Mouse (Mus musculus) kidney, postnatal 25 days (tissue): ENCODE results near the gene Hormad1.
"Not testable (repeated sequence)": the region's sequence is repeated elsewhere in the genome, so short reads cannot be mapped to it uniquely, and the experiment has no call there.

Source experiments
- DNase-seq, 2 experiments: peaks; one replicate each; pipeline ENCODE4 v3.0.0; 2021; ENCODE audit warnings: mixed read lengths in 2 of 2

Hormad1 gene

DNA sequence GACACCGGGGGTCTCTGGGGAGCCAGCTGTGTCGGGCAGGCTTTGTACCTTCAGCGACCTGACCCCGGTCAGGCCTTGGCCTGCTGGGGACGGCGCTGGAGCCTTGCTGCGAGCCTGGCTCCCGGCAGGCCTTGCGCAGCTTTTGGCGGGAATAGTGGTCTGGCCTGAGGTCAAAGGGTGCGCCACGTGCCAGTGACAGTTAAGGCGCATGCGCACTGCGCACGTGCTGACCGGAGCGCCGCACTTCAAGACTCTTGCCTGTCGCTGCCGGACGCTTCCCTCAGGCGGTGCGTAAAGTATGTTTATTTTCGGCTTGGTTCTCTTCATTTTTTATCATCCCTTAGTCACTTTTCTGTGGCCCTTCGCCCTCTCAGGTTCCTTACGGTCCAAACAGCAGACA lies at the start of gene Hormad1:
TSS of gene Hormad1 (plus strand) at position 241 of the 400 bp plus-strand sequence.
- DNase-seq, result no peak

DNA sequence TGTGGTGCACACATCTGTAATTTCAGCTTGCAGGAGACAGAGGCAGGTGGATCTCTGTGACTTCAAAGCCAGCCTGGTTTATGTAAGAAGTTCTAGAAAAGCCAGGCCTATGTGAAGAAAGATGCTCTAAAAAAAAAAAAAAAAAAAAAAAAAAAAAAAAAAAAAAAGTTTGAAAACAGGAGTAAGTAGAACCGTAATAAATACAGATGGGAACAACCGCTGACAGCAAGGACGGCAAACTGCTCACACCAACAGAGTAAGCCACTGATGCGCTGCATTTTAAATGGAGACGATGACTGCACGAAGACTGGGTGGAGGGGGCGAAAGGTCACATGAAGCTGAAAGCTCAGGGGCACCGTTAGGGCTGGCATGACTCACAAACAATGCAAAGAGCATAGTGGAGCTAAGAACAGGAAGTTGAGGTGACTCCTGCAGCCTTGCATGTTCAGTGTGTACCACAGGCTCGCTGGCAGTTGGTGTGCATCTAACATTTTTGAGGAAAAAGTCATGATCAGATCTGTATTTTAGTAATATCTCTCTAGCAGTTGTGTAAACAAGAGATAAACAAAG lies 47.8 kb upstream of the Hormad1 start:
- no peak for DNase-seq

DNA sequence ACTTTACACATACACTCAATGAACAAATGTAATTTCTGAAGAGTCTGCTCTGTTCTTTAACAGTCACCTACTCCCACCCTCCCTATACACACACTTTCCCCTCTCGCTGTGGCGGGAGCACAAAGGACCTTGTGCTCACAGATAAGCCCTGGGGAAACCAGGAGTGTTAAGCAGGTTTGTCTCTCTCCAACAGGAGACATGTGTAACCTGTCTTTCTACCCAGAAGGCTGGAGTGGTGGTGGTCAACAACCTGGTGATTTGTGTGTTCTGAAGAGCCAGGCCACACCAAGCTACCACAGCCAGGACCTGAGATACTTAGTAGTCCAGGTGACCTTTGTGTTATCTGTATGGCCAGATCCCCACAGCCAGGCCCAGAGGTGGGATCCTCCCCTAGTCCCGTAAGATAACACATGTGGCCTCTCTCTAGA lies 42.8 kb upstream of the Hormad1 start:
- DNase-seq, result no peak

DNA sequence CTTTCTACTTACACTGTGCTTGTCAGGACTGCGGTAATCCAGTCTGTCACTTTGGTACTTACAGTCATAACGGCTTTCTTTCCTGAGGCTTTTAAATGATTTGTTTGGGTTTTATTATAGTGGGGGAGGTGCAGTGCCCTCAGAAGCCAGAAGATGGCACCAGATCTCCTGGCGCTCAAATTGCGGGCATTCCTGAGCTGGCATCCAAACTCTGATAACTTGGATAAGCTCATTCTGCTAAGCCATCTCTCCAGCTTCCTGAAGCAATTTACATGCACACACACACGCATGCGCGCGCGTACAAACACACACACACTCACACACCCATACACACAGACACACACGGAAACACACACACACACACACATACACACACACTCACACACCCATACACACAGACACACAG lies 42.0 kb upstream of the Hormad1 start:
- DNase-seq, result peak; percentile 47 to 78

DNA sequence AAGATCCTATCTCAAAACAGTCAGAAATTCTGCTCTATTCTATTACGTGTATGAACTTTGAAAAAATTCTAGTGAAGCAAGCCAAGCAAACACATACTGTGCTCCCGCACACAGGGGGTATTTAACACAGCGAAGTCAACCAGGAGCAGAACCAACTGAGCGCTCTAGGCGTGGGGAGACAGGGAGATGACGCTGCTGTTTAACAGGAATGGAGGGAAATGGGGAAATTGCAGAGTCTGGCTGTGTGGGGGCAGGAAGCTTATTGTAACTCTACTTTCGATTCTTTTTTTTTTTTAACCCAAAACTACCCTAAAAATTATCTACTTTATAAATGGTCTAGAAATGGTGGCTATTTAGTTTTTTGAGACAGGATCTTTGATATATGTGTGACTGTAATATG lies 40.6 kb upstream of the Hormad1 start:
- no peak for DNase-seq

DNA sequence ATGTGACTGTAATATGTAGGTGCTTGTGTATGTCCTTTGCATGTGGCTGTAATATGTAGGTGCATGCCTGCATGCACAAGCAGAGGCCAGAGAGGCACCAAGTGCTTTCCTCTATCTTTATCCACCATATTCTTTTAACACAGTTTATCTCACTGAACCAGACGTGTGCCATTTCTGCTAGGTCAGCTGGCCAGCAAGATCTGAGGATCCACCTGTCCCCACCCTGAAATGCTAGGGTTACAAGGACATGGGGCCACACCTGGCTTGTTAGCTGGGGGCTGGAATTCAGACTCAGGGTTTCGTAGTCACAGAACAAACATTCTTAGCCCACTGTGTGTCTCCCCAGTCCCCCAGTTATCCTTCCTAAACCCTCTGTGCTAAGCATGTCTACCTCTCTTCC lies 40.2 kb upstream of the Hormad1 start:
- no peak for DNase-seq

DNA sequence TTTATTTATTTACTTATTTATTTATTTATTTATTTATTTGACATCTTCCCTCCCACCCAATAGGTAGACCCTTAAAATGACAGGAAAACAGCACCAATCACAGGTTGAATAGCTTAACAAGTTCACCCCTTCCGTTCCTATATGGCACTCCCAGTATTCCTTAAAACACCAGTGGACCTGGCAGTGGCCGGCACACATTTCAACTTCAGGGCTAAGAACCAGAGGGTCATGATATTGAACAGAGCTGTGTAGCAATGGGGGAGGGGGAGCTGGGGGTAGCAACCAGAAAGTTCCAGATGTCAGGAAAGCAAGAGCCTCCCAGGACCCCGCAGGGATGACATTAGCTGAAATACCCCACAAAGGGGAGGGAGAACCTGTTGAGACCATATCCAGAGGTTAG lies 39.4 kb upstream of the Hormad1 start:
- no peak for DNase-seq

DNA sequence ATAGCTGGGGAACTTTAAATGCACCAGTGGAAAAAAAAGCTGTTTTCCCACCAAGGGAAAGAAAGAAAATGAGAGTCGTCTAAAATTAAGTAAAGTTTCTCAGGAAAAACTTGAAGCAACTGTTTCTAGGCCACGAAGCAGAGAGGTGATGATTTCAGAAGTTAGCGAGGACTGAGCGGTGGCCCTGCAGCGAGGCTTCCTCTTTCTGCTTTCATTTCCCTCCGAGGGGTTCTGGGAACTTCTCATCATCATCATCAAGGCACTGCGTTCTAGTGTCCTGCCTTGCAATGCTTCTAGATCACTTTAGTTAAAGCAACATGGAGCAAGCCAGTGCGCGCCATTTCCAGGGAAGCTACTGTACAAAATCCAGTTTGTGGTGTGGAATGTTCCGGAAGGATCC lies 38.3 kb upstream of the Hormad1 start:
- no peak for DNase-seq

DNA sequence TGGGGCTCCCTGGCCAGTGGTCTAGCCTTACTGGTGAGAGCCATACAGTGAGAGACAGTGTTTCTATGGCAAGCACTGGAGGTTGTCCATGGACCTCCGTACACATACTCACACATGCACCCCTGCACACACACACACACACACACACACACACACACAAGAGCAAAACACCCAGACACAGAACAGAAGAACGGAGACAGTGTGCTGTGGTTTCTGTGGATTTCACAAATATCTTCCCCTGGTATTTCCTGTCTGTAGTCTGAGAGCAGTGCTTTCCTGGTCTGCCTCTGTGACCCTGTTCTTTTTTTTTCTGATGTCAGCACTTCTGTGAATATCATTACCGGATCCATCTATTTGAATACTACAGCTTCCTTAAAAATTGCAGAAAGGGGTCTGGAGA lies 35.8 kb upstream of the Hormad1 start:
- no peak for DNase-seq

DNA sequence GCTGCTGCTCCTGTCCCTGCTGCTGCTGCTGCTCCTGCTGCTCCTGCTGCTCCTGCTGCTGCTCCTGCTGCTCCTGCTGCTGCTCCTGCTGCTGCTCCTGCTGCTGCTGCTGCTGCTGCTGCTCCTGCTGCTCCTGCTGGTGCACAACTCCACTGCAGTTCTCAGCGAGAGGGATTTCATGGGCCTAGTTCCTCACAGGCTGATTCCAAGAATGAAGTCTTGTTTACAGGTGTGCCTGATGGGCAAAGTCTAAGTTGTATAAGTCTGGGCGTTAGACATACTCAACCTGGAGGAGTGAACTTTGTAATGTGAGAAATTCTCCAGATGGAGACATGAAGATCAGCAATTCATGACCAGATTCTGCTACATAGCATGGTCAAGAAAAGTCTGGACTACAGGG lies 34.8 kb upstream of the Hormad1 start:
- DNase-seq, result no peak

DNA sequence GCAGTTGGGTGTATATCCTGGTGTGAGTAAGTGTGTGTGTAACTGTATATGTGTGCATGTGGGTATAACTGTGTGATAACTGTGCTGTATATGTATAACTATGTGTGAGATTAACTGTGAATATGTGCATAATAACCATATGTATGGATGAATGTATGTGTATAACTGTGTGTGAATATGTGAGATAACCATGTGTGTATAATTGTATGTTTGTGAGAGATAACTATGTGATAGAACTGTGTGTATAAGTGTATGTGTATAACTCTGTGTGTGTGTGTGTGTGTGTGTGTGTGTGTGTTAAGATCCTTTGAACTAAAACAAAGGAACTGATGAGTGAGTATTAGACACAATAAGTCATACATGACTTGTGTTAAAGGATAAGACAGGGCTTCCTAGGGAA lies 33.4 kb upstream of the Hormad1 start:
- DNase-seq, result no peak

DNA sequence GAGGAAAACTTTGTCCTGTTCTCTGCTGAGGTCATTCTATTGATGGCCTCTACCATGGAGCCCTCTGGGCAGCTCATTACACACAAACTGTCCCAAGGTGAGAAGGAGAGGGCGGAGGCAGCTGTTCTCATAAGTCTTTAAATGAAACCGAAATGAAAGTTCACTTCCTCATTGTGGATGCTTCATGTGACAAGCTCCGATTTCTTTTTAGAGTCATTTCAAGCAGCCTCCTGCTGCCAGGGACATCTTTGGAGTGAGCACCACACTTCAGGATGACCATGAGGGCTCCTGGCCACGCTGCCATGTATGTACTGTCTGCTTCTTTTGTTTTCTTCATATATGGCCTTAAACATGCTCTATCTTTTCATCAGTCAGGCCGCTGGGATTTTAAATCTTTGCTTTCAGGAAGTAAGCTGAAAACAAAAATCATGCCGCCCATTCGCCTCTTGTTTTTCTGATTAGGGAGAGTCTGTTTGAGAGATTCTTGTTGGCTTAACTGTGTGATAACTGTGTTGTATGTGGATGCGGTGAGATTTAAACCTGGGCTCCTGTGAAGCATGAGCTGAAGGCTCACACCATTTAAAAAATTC lies 32.8 kb upstream of the Hormad1 start, which contains the start of gene Ctss:
TSS of gene Ctss (plus strand) at position 165 of the 590 bp plus-strand sequence.
- no peak for DNase-seq

DNA sequence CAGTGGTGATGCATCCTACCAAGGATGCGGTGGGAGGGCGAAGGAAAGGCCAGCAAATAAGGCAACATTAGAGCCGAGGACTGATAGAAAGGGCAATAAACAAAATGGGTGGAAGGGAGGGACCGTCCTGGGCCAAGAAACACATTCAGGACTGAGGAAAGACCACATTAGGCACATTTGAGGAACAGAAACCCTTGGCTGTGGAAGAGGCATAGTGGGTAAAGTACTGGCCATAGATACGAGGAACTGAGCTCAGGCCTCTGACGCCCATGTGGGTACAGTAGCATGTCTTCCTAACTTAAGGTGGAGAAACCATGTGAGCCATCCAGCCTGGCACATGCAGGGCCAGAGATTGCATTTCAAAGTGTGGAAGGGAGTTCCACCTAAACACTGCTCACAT lies 29.7 kb upstream of the Hormad1 start:
- no peak for DNase-seq

DNA sequence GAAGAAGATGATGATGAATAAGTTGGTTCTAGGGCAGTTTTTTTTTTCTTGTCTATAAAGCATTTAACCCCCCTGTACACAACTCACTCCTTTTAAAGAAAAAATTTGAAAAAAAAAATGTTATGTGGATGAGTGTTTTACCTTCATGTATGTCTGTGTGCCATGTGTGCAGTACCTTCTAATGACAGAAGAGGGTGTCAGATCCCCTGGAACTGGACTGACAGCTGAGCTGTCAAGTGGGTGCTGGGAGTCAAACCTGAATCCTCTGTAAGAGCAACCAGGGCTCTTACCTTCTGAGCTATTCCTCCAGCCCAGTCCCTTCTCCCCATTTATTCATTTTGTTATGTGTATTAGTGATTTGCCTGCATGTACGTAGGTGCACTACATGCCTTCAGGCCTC lies 28.5 kb upstream of the Hormad1 start:
- no peak for DNase-seq

DNA sequence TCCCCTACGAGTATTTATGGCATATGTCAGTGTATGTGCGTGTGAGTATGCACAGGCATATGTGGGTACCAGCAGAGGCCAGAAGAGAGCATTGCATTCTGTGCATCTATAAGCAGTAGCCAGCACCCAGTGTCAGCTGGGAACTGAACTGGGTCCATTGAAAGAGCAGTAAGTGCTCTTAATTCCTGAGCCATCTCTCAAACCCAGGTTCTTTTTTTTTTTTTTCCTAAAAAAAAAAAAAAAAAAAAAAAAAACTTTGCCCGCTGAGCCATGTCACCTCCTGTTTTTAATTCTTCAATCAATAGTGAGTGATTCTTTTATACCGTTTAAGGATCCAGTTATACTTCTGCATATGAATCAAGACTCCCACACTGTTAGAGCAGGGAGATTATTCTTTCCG lies 26.1 kb upstream of the Hormad1 start:
- DNase-seq, result no peak

DNA sequence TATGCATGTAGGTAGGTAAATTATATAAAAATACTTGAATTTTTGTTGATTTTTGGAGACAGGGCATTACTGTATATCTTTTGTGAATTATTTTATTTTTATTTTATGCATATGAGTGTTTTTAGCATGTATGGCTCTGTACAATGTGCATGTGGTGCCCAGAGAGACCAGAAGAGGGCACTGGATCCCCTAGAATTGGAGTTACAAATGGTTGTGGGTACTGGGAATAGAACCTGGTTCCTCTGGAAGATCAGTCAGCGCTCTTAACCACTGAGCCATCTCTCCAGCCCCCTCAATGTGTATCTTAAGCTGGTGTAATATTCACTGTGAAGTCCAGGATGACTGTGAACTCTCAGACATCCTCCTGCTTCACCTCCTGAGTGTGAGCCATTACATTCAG lies 24.6 kb upstream of the Hormad1 start:
- DNase-seq, result no peak

DNA sequence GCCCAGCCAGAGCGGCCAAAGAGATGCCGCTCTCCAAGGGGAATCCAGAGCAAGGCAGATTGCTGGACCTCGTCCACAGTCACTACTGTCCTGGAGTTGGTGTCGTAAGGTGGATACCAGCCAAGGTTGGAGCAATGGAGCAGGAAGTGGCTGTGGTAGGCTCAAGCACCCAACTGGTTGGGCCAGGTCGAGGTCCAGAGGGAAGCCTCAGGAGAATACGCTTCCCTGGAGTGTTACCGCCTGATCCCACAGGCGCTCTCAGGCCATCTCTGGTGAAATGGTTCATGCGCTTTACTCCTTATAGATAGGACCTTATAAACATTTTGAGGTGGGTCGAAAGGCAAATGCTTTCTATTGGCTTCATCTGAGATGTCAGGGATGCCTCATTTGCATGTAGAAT lies 20.5 kb upstream of the Hormad1 start:
- no peak for DNase-seq

DNA sequence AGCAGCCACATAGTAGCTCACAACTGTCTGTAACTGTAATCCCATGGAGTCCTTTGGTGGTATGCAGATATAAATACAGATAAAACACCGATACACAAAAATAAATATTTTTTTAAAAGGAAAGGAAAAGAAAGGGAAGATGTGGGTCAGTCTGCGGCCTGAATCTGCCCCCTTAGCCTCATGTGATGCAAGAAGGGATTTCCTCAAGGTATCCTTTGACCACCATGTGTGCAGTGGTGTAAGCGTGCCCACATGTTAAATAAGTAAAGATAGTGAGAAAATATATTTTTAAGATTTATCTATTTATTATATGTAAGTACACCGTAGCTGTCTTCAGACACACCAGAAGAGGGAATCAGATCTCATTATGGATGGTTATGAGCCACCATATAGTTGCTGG lies 19.6 kb upstream of the Hormad1 start:
- DNase-seq, result no peak

DNA sequence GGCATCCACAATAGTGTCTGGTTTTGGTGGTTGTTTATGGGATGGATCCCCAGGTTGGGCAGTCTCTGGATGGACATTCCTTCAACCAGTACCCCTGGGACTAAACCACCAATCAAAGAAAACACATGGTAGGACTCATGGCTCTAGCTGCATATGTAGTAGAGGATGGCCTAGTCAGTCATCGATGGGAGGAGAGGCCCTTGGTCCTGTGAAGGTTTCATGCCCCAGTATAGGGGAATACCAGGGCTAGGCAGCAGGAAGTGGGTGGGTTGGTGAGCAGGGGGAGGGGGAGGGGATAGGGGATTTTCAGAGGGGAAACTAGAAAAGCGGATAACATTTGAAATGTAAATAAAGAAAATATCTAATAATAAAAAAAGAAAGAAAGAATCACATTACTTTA lies 18.3 kb upstream of the Hormad1 start:
- not testable (repeated sequence) for DNase-seq

DNA sequence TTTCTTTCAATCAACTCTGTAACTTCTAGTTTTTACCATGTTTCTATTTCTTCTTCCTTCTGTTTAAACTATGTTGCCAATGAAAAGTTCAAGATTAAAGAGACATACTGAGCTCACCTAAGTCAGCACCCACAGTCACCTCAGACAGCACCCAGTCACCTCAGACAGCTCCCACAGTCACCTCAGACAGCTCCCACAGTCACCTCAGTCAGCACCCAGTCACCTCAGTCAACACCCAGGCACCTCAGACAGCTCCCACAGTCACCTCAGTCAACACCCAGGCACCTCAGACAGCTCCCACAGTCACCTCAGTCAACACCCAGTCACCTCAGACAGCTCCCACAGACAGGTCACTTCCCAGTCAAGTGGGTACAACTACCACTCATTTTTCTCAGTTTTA lies 17.3 kb upstream of the Hormad1 start:
- no peak for DNase-seq

DNA sequence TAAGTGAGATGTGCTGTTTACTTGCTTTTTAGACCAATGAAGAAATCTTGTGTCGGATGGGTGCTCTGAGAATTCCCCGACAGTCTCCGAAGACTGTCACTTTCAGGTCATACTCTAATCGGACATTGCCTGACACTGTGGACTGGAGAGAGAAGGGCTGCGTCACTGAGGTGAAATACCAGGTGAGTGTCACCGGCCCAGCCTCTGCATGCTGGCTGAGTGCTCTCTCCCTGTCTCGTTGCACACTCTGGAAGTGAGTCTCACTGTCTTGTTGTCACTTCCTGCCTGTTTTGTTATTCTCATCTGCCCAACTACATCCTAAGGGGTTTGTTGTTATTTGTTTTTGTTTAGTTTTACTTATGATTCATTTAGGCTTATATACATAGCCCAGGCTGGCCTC lies 16.5 kb upstream of the Hormad1 start:
- DNase-seq, result no peak

DNA sequence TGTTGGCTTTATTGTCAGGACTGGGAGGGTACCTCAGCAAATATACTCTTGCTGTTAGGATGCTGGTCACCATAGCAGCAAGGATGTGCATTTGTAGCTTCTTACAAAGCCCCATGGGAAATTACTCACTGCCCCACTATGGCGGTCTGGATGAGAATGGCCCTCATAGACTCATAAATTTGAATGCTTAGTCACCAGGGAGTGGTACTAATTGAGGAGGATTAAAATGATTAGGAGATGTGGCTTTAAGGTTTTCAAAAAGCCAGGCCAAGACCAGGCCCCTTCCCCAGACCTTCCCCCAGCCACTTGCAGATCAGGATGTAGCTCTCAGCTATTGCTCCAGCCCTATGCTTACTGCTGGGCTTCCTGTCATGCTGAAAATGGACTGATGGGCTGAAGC lies 9.3 kb upstream of the Hormad1 start:
- DNase-seq, result no peak

DNA sequence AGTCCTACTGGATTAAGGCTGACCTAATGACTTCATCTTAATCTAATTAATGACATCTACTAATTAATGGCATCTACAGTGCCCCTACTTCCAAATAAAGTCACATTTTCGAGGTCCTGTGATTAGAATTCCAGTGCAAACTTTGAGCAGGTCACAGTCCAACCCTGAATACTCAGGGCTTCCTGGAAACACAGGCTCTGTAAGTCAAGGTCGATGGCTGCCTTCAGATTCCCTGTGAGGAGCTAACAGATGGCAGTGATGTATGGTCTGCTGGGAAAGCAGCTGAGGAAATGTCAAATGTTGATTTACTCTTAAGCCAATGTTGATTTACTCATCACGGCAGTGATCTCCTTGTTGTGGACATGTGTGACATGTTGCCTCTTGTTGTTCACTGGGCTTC lies 5.5 kb upstream of the Hormad1 start:
- no peak for DNase-seq

DNA sequence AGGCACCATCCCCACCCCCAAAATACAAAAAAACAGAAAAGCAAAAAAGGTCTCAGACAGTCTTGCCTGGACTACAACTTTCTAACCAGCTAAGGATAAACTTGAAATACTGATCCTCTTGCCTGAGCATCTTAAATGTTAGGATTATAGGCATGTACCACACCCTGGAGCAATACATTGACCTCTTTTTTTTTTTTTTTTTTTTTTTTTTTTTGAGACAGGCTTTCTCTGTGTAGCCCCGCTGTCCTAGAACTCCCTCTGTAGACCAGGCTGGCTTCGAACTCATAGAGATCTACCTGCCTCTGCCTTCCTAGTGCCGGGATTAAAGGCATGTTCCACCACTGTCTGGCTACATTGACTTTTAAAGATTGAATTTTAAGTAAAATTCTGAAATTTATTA lies 1.3 kb downstream of the Hormad1 start:
- no peak for DNase-seq

DNA sequence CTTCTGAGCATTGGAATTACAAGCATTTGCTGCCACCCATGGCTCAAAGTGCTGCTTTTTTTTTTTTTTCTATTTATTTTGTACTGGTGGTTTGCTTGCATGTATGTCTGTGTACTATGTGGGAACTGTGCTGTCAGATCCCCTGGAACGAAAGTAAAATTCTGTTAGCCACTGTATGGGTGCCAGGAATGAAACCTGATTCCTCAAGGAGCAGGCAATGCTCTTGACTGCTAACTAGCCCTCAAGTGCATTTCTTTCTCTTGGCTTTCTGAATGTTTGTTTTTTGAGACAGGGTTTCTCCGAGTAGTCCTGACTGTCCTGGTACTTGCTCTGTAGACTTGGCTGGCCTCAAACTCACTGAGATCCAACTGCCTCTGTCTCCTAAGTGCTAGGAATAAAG lies 2.3 kb downstream of the Hormad1 start:
- DNase-seq, result no peak
